Mouse (Mus musculus) limb, embryonic 12.5 days (tissue): ENCODE measurements around the gene Tedc1. TPM values are rescaled to one million over a fixed set of nuclear protein-coding genes. Genes with fewer than 3 reads are reported as not detected.

Source experiments
- ATAC-seq: fragments of 200-750 bp; cut with Nextera tagmentation; 2 replicates; pipeline ENCODE4 v1.8.0; 2017; ENCODE audit warnings: low read depth, moderate TSS enrichment; ENCODE audit not compliant: insufficient number of reproducible peaks, insufficient read depth, low FRiP score, low TSS enrichment
- H3K27ac ChIP-seq: fragments of 300-500 bp; sonication (generic); 2 replicates; pipeline ENCODE4 v1.5.1; 2016; ENCODE audit warnings: mild to moderate bottlenecking, moderate library complexity
- H3K27me3 ChIP-seq: fragments of 300-500 bp; sonication (generic); 2 replicates; pipeline ENCODE4 v1.6.1; 2016; ENCODE audit warnings: mild to moderate bottlenecking, moderate library complexity
- H3K36me3 ChIP-seq: fragments of 300-500 bp; sonication (generic); 2 replicates; pipeline ENCODE4 v1.6.1; 2016; ENCODE audit warnings: mild to moderate bottlenecking, moderate library complexity
- H3K4me1 ChIP-seq: fragments of 300-500 bp; sonication (generic); replicated peaks from 2 replicates; pipeline ENCODE4 v1.6.1; 2016
- H3K4me2 ChIP-seq: fragments of 300-500 bp; sonication (generic); 2 replicates; pipeline ENCODE4 v1.6.1; 2016; ENCODE audit warnings: mild to moderate bottlenecking, moderate library complexity
- H3K4me3 ChIP-seq: fragments of 300-500 bp; sonication (generic); replicated peaks from 2 replicates; pipeline ENCODE4 v1.5.1; 2016; ENCODE audit warnings: mild to moderate bottlenecking
- H3K9ac ChIP-seq: fragments of 300-500 bp; sonication (generic); replicated peaks from 2 replicates; pipeline ENCODE4 v1.6.1; 2016; ENCODE audit warnings: mild to moderate bottlenecking, moderate library complexity
- H3K9me3 ChIP-seq: fragments of 300-500 bp; sonication (generic); 2 replicates; pipeline ENCODE4 v1.6.1; 2016; ENCODE audit warnings: mild to moderate bottlenecking, moderate library complexity
- WGBS: fragments of 180-500 bp; shearing (Covaris S2); methylation state at CpG from one replicate; pipeline ENCODE4 v1.1.7; 2016; 5-methylcytosine and 5-hydroxymethylcytosine counted together
- polyA plus RNA-seq: library from polyadenylated mRNA; unstranded; fragments of >200 nt; fragmentation: Nextera tagmentation; extraction: Ambion mirVana; gene quantifications from 2 replicates; pipeline ENCODE4 v1.2.1, GENCODE M21; 2016

Gene Tedc1
- polyA plus RNA-seq, 1 experiment from 2014 or later: 44.6 TPM

DNA sequence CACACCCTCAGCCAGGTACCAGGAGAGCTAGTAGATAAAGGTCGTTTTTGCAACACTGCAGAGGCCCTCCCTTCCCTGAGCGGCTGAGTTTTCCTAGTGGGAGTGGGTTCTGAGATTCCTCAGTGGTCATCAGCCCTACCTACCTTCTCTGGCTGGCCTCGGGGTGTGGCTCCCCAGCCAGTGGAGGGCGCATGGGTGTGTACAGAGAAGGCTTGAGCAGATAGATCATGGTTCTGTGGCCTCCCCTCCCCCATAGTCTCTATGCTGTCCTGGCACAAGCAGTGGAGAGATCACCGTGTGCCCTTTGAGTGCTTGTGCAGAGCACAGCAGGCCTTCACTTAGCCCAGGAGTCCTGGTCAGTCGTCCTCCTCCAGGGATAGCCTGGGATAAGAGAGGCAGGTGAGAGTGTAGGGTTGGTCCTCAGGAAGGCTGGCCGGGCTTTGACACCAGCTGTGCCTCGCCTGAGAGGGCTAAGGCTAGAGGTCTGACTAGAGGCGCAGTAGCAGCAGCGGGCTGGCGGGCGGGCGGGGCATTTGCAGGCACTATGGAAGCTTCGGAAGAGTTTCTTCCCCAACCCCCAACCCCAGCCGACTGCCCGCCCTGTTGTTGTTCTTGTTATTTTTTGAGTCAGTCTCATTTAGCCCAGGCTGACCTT, 7.7 kb upstream of the Tedc1 start:
- Histone ChIP-seq H3K36me3 (no peaks in the 10 kb centered on the region), H3K27ac (no peak overlapping the region), H3K4me2 (no peak overlapping the region), H3K9ac (no peak overlapping the region), H3K27me3 (peaks cover 94% of the 10 kb centered on the region), H3K4me3 (no peak overlapping the region), H3K9me3 (no peaks in the 10 kb centered on the region), H3K4me1 (peaks cover 18% of the 10 kb centered on the region)
- ATAC-seq: no peak
- 30% methylated on average over 16 of the region's 16 CpGs for WGBS

DNA sequence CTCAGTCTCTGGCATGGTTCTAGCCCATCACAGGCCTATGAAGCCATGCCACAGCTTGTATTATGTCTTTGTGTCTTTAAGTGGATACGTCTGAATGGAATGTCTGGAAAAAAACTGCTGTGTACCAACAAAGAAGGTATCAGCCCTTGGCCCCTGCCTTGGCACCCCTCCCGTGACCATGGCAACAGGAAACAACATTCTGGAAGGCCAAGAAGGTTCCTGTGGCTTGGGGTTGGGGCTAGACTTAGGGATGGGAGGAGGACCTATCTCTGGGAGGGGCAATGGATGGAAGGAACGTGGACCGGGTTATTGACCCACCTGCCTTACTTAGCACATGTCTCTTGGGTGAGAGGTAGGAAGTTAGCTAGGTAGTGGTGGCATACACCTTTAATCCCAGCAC, 6.9 kb upstream of the Tedc1 start:
- H3K36me3 ChIP-seq: no peaks in the 10 kb centered on the region
- peaks cover 18% of the 10 kb centered on the region for H3K4me1 ChIP-seq
- no peak for ATAC-seq
- no peak overlapping the region for H3K4me3 ChIP-seq
- H3K9me3 ChIP-seq: no peaks in the 10 kb centered on the region
- H3K4me2 ChIP-seq: no peak overlapping the region
- 69% methylated on average over 4 of the region's 4 CpGs for WGBS
- H3K27me3 ChIP-seq: peaks cover 95% of the 10 kb centered on the region
- H3K9ac ChIP-seq: no peak overlapping the region
- no peak overlapping the region for H3K27ac ChIP-seq

DNA sequence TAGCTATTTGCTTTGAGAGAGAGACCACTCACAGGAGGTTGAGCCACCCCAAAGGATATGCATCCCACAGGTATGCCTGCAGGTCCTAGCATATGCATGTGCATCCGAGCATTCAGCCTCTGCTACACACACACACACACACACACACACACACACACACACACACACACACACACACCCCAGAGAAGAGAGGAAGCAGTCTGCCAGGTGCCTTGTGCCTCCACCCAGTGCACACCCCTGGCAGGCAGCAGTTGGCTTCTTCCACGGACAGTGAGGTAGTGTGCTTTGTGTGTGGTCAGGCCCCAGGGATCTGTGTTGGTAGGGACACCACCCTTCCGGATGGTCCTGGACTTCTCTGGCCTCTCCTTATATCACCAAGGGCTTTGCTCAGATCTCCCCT, 6.3 kb upstream of the Tedc1 start:
- 88% methylated on average over 3 of the region's 3 CpGs for WGBS
- Histone ChIP-seq H3K4me3 (no peak overlapping the region), H3K36me3 (no peaks in the 10 kb centered on the region), H3K4me2 (no peak overlapping the region), H3K27ac (no peak overlapping the region), H3K9me3 (no peaks in the 10 kb centered on the region), H3K27me3 (peaks cover 89% of the 10 kb centered on the region), H3K9ac (no peak overlapping the region), H3K4me1 (peaks cover 18% of the 10 kb centered on the region)
- no peak for ATAC-seq

DNA sequence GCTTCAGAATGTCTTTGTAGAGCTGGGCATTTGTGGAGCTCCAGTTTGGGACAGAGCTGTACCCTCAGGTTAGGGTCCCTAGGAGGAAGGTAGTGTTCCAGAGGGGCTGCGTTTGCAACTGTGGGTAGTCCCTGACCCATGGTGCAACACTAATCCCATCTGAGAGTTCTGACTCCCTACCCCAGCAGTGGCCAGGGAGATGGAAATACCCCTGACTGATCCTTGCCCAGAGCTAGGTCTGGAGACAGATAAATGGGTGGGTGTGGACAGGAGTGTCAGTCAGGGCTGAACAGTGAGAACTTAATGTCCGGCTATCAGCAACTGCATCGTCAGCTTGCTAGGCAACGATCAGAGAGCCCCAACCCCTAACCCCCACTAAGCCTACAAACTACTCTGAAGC, 5.6 kb upstream of the Tedc1 start:
- Histone ChIP-seq H3K4me3 (no peak overlapping the region), H3K9me3 (no peaks in the 10 kb centered on the region), H3K27ac (no peak overlapping the region), H3K27me3 (peaks cover 84% of the 10 kb centered on the region), H3K36me3 (no peaks in the 10 kb centered on the region), H3K4me1 (peaks cover 25% of the 10 kb centered on the region), H3K9ac (no peak overlapping the region), H3K4me2 (no peak overlapping the region)
- no peak for ATAC-seq
- 90% methylated on average over 4 of the region's 4 CpGs for WGBS

DNA sequence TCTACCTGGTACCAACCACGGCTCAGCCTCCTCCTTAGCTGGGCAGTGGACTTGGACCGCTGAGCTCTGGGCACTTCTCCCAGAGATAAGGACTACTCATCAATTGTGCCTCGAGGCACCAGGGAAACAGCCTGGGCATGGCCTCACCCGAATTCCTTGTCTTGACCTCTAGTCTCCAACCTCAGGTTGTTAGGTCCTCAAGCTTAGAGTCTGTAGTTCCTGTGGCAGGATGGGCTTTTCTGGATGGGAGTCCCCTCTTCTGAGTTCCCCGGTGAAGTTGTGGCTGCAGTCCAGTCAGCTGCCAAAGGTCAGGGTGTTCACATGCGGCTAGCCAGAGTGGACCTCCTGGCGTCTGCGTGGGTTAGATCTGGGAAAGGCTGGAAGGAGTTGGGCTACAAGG, 5.2 kb upstream of the Tedc1 start:
- Histone ChIP-seq H3K9ac (no peak overlapping the region), H3K36me3 (no peaks in the 10 kb centered on the region), H3K27ac (no peak overlapping the region), H3K4me3 (peak overlapping the region; percentile 50; the same call in 1 of the 2 replicates), H3K4me1 (peaks cover 25% of the 10 kb centered on the region), H3K4me2 (peak overlapping the region; percentile 84; the same call in 1 of the 2 replicates), H3K9me3 (no peaks in the 10 kb centered on the region), H3K27me3 (peaks cover 80% of the 10 kb centered on the region)
- 75% methylated on average over 8 of the region's 8 CpGs for WGBS
- no peak for ATAC-seq

DNA sequence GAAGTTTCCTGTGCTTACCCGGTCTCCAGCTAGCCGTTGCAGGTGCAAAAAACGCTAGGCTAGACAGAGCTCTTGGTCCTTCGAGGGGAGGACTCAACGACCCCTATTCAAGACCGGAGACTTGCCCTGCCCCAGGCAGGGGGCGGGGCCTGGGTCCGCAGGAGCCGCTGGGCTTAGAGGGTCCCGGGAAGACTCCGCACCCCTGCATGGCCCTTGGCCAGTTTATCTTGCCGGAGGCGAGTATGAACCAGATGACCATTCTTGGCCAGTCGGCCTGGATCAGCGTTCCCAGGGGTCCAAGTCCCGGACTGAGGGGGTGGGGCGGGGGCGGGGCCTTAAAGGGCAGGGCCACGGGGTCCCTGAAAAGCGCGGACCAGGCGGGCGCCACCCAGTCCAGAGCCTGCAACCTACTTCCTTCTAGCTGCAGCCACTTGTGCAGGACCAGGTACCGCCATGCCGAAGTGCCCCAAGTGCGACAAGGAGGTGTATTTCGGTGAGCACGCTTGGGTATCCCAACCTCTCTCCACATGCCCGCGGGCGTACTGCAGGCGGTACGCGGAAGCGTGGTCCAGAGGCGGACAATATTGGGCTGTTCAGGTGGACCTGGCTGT, 4.5 kb upstream of the Tedc1 start:
- Histone ChIP-seq H3K4me1 (peaks cover 21% of the 10 kb centered on the region), H3K27me3 (peaks cover 72% of the 10 kb centered on the region), H3K27ac (no peak overlapping the region), H3K36me3 (no peaks in the 10 kb centered on the region), H3K4me3 (peak overlapping the region; percentile 50), H3K9ac (peak overlapping the region; percentile 49), H3K4me2 (peak overlapping the region; percentile 84), H3K9me3 (no peaks in the 10 kb centered on the region)
- 1% methylated on average over 36 of the region's 36 CpGs for WGBS
- ATAC-seq: no peak

DNA sequence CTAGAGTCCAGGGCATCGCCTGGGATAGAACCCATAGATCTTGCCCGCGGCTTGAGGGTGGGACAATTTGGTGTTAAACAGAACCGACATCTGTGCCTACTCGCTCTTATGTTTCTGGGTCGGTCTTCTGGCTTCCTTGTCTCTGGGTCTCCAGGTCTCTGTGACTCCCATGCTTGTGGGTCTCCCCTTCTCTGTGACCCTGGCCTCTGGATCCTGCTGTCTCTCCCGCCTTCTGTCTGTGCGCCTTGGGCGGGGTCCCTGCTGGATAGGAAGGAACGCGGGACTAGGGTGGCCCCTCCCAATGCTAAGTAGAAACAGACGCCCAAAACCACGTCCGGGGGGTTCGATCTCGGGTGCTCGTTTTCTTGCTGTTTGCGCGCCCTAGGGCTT, 4.0 kb upstream of the Tedc1 start:
- WGBS: 17% methylated on average over 19 of the region's 19 CpGs
- Histone ChIP-seq H3K4me2 (peak overlapping the region; percentile 84), H3K9me3 (no peaks in the 10 kb centered on the region), H3K4me1 (peaks cover 26% of the 10 kb centered on the region), H3K4me3 (peak overlapping the region; percentile 50), H3K27me3 (peaks cover 67% of the 10 kb centered on the region), H3K27ac (no peak overlapping the region), H3K36me3 (no peaks in the 10 kb centered on the region), H3K9ac (peak overlapping the region; percentile 49)
- ATAC-seq: no peak

DNA sequence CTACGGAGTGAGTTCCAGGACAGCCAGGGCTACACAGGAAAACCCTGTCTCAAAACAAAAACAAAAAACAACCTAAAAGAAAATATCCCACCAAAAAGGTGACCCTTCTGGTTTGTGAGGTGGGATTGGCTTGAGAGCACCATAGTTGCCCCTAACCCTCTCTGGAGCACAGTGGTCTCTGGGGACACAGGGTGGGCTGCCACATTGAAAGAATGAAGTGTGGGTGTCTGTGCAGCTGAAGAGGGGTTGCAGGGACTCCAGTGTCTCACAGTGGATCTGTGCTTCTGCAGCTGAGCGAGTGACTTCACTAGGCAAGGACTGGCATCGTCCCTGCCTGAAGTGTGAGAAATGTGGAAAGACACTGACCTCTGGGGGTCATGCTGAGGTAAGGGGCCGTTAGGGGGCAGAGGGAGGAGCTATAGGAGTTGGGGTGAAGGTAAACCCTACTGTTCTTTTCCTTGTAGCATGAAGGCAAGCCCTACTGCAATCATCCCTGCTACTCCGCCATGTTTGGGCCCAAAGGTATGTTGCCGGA, 3.2 kb upstream of the Tedc1 start:
- peaks cover 60% of the 10 kb centered on the region for H3K27me3 ChIP-seq
- no peaks in the 10 kb centered on the region for H3K9me3 ChIP-seq
- WGBS: 73% methylated on average over 6 of the region's 6 CpGs
- H3K9ac ChIP-seq: no peak overlapping the region
- H3K4me3 ChIP-seq: 0 out of 2 replicates have a peak overlapping the region, but pooled peaks have one; percentile 50
- H3K27ac ChIP-seq: no peak overlapping the region
- no peak for ATAC-seq
- 0 out of 2 replicates have a peak overlapping the region, but pooled peaks have one; percentile 84 for H3K4me2 ChIP-seq
- H3K4me1 ChIP-seq: peaks cover 29% of the 10 kb centered on the region
- peaks cover 6% of the 10 kb centered on the region for H3K36me3 ChIP-seq

DNA sequence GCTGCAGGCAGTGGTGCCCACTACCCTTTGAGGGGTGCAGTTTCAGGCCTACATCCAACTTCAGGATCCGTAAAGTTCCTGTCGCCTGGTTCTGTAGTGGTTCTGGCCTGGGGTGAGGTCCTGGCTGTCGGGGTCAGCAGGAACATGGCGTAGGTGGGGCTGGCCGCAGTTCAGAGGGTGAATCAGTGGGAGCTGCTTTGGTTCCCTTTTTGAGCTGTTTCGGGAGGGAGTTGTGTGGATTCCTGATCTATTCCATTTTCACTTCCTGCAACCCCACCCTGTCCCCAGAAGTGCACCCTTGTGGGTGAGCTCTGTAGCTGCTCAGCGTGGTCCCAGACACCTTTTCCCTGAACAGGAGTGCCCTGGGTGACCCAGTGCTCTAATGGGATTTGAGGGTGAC, 2.2 kb upstream of the Tedc1 start:
- Histone ChIP-seq H3K4me3 (no peak overlapping the region), H3K27ac (no peak overlapping the region), H3K4me1 (peaks cover 29% of the 10 kb centered on the region), H3K27me3 (peaks cover 50% of the 10 kb centered on the region), H3K4me2 (no peak overlapping the region), H3K9me3 (no peaks in the 10 kb centered on the region), H3K9ac (no peak overlapping the region), H3K36me3 (peaks cover 11% of the 10 kb centered on the region)
- no peak for ATAC-seq
- 87% methylated on average over 7 of the region's 7 CpGs for WGBS

DNA sequence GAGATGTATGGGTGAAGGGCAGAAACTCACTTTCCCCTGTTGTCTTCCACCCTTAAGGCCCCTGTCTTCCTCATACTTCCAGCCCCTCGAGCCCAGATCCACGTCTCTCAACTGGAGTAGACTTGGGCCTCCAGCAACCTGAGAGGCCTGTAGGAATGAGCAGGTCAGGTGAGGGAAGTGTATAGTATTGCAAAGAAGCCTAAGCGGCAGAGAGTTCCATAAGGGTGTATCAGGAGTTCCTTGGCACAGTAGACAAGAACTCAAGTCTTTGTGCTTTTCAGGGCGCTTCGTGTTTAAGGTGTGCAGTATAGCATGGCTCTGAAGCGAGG, 1.5 kb upstream of the Tedc1 start:
- Histone ChIP-seq H3K27ac (no peak overlapping the region), H3K4me2 (peak overlapping the region; percentile 80), H3K4me1 (peaks cover 29% of the 10 kb centered on the region), H3K36me3 (peaks cover 14% of the 10 kb centered on the region), H3K4me3 (peak overlapping the region; percentile 63; the same call in 1 of the 2 replicates), H3K9me3 (no peaks in the 10 kb centered on the region), H3K27me3 (peaks cover 43% of the 10 kb centered on the region), H3K9ac (no peak overlapping the region; the same call in 1 of the 2 replicates)
- no peak for ATAC-seq
- WGBS: 76% methylated on average over 6 of the region's 6 CpGs

DNA sequence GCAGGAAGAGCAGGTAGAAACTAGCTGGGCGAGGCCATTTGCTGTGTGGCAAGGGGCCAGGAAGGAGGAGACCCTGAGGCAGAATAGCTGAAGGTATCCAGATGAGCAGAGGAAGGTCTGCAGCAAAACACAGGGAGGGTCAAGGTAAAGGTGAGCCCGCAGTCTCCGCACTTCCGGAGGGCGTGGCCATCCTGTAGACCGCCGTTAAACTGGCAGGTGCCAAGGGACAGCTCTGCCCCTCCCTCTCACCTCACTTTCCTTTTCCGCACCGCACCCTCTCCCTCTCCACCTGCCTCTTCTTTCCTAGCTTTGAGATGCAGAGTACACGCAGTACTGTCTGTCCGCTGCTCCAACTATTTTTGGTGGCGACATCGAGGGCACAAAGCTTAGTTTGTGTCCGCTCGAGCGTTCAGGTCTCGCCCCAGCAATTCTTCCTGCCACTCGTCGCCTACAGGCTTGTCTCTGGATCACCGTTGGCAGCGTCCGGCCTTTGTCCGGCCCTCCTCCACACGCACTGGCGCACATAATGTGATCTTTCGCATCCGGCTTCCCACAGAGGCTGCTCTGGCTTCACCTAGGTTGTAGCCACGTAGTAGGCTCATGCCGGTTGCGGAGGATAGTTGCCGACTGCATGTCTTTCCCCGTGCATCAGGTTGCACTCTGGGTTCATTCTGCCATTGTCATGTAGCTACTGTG, 997 bp upstream of the Tedc1 start:
- Histone ChIP-seq H3K4me1 (peaks cover 29% of the 10 kb centered on the region), H3K9ac (peak overlapping the region; percentile 54), H3K9me3 (no peaks in the 10 kb centered on the region), H3K4me3 (peak overlapping the region; percentile 63), H3K27ac (peak overlapping the region; percentile 70; the same call in 1 of the 2 replicates), H3K27me3 (peaks cover 38% of the 10 kb centered on the region), H3K4me2 (peak overlapping the region; percentile 80), H3K36me3 (peaks cover 14% of the 10 kb centered on the region)
- 6% methylated on average over 32 of the region's 32 CpGs for WGBS
- ATAC-seq: peak; percentile 0; the same call in 1 of the 2 replicates
